Mouse (Mus musculus) Patski (cell line): ENCODE measurements around the gene Aff3. TPM values are rescaled to one million over a fixed set of nuclear protein-coding genes. Genes with fewer than 3 reads are reported as not detected.

Source experiments
- ATAC-seq: fragments of 100-300 bp; one replicate; pipeline ENCODE4 v1.8.0; 2021
- CTCF ChIA-PET: fragments of 350-600 bp; sonication (Branson Sonifier 250); formaldehyde crosslinking; loops from one replicate; lab custom pipeline; 2022; ENCODE audit warnings: inconsistent platforms; lab: Charles Lee
- POLR2A ChIA-PET: fragments of 350-600 bp; sonication (Branson Sonifier 250); formaldehyde crosslinking; loops from one replicate; lab custom pipeline; 2022; ENCODE audit warnings: antibody characterized with exemption, inconsistent platforms; lab: Charles Lee
- DNase-seq: peaks from one replicate; pipeline ENCODE4 v3.0.0-alpha.2; 2011; ENCODE audit warnings: low read depth, low spot score
- H3K27me3 ChIP-seq: fragments of 371-371 bp; one replicate; pipeline ENCODE4 v1.5.1; 2021
- CTCF ChIP-seq: fragments of 100-300 bp; IDR thresholded peaks from one replicate; pipeline ENCODE4 v1.5.1; 2021
- in situ Hi-C: fragments of 300-500 bp; cut with MboI; formaldehyde crosslinking; loops from 3 replicates; pipeline ENCODE4 v1.11.1; 2018; ENCODE audit warnings: low pct_unique_long_range_greater_than_20kb, mixed read lengths
- polyA plus RNA-seq: library from polyadenylated mRNA; unstranded; gene quantifications from one replicate; pipeline ENCODE4 v1.2.3, GENCODE M21; 2021

Gene Aff3
- polyA plus RNA-seq, 1 experiment from 2014 or later = 0.39 TPM

- TF ChIP-seq CTCF = no peak
- CTCF ChIA-PET = interaction anchor here (1.0 to 2.6 kb wide), 2 partner anchors 8 to 14 kb away, joined by 4 to 11 read pairs; no protein-coding TSS in a partner anchor
- in situ Hi-C loops = loop anchor here (10.0 kb wide), 1 partner anchor 185 kb away; no protein-coding TSS in a partner anchor
- POLR2A ChIA-PET = no interaction called here
- DNase-seq (no peak), ATAC-seq (no peak)
- H3K27me3 ChIP-seq = no peaks in the 10 kb centered on the region
Observed at GRCm38 (mm10) chr1:38199669-38200635, 464.8 kb downstream of the Aff3 start.

- DNase-seq = no peak
- ATAC-seq = no peak
- no peaks in the 10 kb centered on the region for H3K27me3 ChIP-seq
- in situ Hi-C loops = no loop called here
- CTCF ChIA-PET = interaction anchor here (2.6 kb wide), 2 partner anchors 13 to 14 kb away, joined by 7 to 11 read pairs; no protein-coding TSS in a partner anchor
- no peak for TF ChIP-seq CTCF
- POLR2A ChIA-PET = no interaction called here
Observed at GRCm38 (mm10) chr1:38198393-38199029, 466.2 kb downstream of the Aff3 start.

DNA sequence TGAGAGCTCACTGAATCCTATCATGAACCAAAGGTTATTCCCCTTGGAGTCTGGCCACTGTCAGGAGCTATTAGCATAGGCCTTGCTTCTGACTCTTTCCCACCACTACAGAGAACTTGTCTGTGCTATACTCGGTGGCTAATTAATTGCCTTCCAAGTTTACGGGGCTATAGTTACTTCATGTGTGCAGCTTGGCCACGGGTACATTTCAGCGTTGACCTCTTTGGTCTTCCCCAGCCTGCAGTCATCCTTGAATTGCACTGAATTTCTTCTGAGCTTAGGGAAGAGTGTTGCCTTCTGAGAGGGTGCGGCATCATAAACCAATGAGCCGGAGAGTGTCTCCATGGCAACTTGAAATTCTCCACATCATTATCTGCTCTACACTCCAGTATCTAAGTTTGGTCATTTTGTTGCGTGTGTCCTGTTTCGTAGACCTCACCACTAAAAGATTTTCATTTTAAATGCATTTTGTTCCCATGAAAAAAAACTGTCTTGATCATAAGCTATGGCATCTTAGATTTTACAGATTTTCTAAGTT is 467.5 kb downstream of the Aff3 start:
- ChIA-PET CTCF (interaction anchor here (1.4 to 2.6 kb wide), 2 partner anchors 12 to 15 kb away, joined by 6 to 7 read pairs; no protein-coding TSS in a partner anchor), POLR2A (no interaction called here)
- ATAC-seq (no peak), DNase-seq (no peak)
- TF ChIP-seq CTCF = no peak
- H3K27me3 ChIP-seq = no peaks in the 10 kb centered on the region
- in situ Hi-C loops = no loop called here

DNA sequence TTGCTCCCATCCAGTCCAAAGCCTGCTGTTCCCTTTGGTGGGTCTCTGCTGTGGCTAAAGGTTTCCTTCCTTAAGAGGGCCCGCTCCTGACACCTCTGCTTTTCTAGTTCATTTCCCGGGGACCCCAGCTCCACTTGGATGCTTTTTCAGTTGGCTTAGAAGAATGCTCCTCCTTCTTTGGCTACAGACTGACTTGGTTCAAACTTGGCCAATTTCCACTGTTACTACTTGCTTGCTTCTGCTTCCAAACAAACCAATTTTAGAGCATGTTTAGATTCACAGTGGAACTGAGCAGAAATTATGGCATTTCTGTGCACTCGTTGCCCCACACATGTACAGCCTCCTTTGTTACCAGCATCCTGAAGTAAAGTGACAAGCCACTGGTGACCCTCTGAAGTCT is 469.0 kb downstream of the Aff3 start:
- H3K27me3 ChIP-seq = no peaks in the 10 kb centered on the region
- no peak for ATAC-seq
- DNase-seq = no peak
- ChIA-PET POLR2A (no interaction called here), CTCF (no interaction called here)
- in situ Hi-C loops = no loop called here
- TF ChIP-seq CTCF = no peak

GRCm38 (mm10) chr1:38186227-38186545 is 478.6 kb downstream of the Aff3 start:
- in situ Hi-C loops = loop anchor here (5.0 kb wide), 1 partner anchor 601 kb away; no protein-coding TSS in a partner anchor
- H3K27me3 ChIP-seq = no peaks in the 10 kb centered on the region
- TF ChIP-seq CTCF = no peak
- DNase-seq = no peak
- ATAC-seq = no peak
- CTCF ChIA-PET = interaction anchor here (0.5 to 3.8 kb wide), 16 partner anchors 11 to 742 kb away, joined by 3 to 35 read pairs (median 3); no protein-coding TSS in a partner anchor
- POLR2A ChIA-PET = no interaction called here

GRCm38 (mm10) chr1:38185517-38186226 is 479.1 kb downstream of the Aff3 start:
- in situ Hi-C loops = loop anchor here (5.0 kb wide), 1 partner anchor 602 kb away; no protein-coding TSS in a partner anchor
- no peak for DNase-seq
- ChIA-PET CTCF (interaction anchor here (0.5 to 3.8 kb wide), 27 partner anchors 11 to 743 kb away, joined by 3 to 35 read pairs (median 3); no protein-coding TSS in a partner anchor), POLR2A (no interaction called here)
- TF ChIP-seq CTCF = peak; percentile 96
- peak; percentile 71 for ATAC-seq
- H3K27me3 ChIP-seq = no peaks in the 10 kb centered on the region

- ATAC-seq = no peak
- ChIA-PET CTCF (interaction anchor here (1.1 kb wide), 1 partner anchor 57 kb away, joined by 3 read pairs; no protein-coding TSS in a partner anchor), POLR2A (no interaction called here)
- no peak for DNase-seq
- H3K27me3 ChIP-seq = peaks cover 4% of the 10 kb centered on the region
- TF ChIP-seq CTCF = no peak
- in situ Hi-C loops = no loop called here
Observed at GRCm38 (mm10) chr1:38181020-38181550, 483.7 kb downstream of the Aff3 start.

DNA sequence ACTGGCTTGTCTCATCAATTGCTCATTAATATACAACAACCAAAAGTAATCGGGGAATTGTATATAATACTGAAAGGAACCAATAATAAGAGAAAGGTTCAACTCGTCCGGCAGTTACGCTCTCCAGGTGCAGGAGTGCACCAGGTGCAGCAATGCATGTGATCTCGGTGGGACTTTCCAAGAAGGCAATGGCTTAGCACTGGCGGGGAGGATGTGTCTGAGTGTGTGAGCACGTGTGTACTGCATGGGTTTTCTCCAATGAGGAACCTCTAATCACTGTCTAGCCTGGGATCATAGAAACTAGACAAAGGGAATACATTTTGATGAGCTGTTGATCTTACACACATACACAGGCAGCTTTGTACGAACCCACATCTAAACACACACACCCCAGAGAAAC is 485.8 kb downstream of the Aff3 start:
- in situ Hi-C loops = no loop called here
- ATAC-seq (no peak), DNase-seq (no peak)
- ChIA-PET POLR2A (no interaction called here), CTCF (no interaction called here)
- peaks cover 8% of the 10 kb centered on the region for H3K27me3 ChIP-seq
- TF ChIP-seq CTCF = no peak

GRCm38 (mm10) chr1:38176077-38176476 is 488.7 kb downstream of the Aff3 start:
- in situ Hi-C loops = no loop called here
- ChIA-PET CTCF (no interaction called here), POLR2A (no interaction called here)
- DNase-seq (no peak), ATAC-seq (no peak)
- no peak for TF ChIP-seq CTCF
- H3K27me3 ChIP-seq = peaks cover 8% of the 10 kb centered on the region

DNA sequence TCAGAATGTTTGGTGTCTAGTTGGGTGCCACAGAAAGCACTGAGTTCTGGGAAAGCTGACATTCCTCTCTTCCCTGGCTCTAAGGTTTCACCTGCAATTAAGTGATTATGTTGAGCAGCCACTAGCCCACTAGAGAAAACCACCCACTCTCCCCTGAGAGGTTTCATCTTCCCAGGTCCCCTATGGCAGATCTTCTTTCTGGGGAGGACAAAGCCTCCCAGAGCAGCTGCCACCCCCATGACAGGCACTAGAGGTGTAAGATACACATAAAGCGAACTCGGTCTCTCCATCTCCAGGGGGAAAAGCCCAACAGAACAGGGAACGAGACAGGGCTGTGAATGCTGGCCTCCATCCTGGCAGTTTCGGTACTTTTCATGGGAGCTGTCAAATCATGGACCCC is 492.9 kb downstream of the Aff3 start:
- DNase-seq (no peak), ATAC-seq (no peak)
- in situ Hi-C loops = no loop called here
- POLR2A ChIA-PET = no interaction called here
- CTCF ChIA-PET = no interaction called here
- peaks cover 10% of the 10 kb centered on the region for H3K27me3 ChIP-seq
- TF ChIP-seq CTCF = no peak
